8 mouse cellular contexts compared by ENCODE assay signal in genomic region chr5:144100948-144101347, GRCm38 (mm10). TPM values are rescaled to one million over a fixed set of nuclear protein-coding genes. Genes with fewer than 3 reads are reported as not detected.
A peak's percentile ranks its signal among the peaks of the same experiment; 100 is the strongest.
DNase-seq lines count a peak whose midpoint lies in the region; ATAC-seq and TF ChIP-seq lines count a peak whose summit lies in the region.

No protein-coding gene starts in this region.

- no peaks in the 10 kb centered on the region for H3K9me3 ChIP-seq in lung, embryonic 16.5 days (ENCODE audit: control insufficient read depth, low read length)
- H3K9me3 ChIP-seq in embryonic facial prominence, embryonic 13.5 days = no peaks in the 10 kb centered on the region
- no peaks in the 10 kb centered on the region for H3K9me3 ChIP-seq in intestine, postnatal 0 days (ENCODE audit: control insufficient read depth)
- no peaks in the 10 kb centered on the region for H3K9me3 ChIP-seq in neural tube, embryonic 15.5 days (replicated peaks)

- peak overlapping the region; percentile 94 for H3K4me2 ChIP-seq in lung, embryonic 16.5 days (ENCODE audit: low read depth, low read length)
- H3K4me2 ChIP-seq in embryonic facial prominence, embryonic 13.5 days = peak overlapping the region; percentile 77
- H3K4me2 ChIP-seq in intestine, postnatal 0 days (replicated peaks; ENCODE audit: low read depth) = peak overlapping the region; percentile 90
- peak overlapping the region; percentile 56 for H3K4me2 ChIP-seq in neural tube, embryonic 15.5 days

- no peaks in the 10 kb centered on the region for H3K27me3 ChIP-seq in lung, embryonic 16.5 days (ENCODE audit: control insufficient read depth, insufficient read depth, low read depth, low read length)
- H3K27me3 ChIP-seq in embryonic facial prominence, embryonic 13.5 days = peaks cover 20% of the 10 kb centered on the region
- no peaks in the 10 kb centered on the region for H3K27me3 ChIP-seq in intestine, postnatal 0 days (replicated peaks; ENCODE audit: control insufficient read depth, insufficient read depth, low read length)
- peaks cover 3% of the 10 kb centered on the region; the same call in 1 of the 2 replicates for H3K27me3 ChIP-seq in neural tube, embryonic 15.5 days (replicated peaks)

- H3K36me3 ChIP-seq in lung, embryonic 16.5 days (ENCODE audit: control insufficient read depth, insufficient read depth, low read length) = no peaks in the 10 kb centered on the region
- H3K36me3 ChIP-seq in embryonic facial prominence, embryonic 13.5 days = no peaks in the 10 kb centered on the region
- no peaks in the 10 kb centered on the region for H3K36me3 ChIP-seq in intestine, postnatal 0 days (ENCODE audit: control insufficient read depth, insufficient read depth)
- H3K36me3 ChIP-seq in neural tube, embryonic 15.5 days = no peaks in the 10 kb centered on the region

- peak overlapping the region; percentile 84 for H3K9ac ChIP-seq in lung, embryonic 16.5 days (ENCODE audit: low read length)
- H3K9ac ChIP-seq in embryonic facial prominence, embryonic 13.5 days = peak overlapping the region; percentile 90
- peak overlapping the region; percentile 89 for H3K9ac ChIP-seq in intestine, postnatal 0 days (ENCODE audit: low read depth, low read length)
- H3K9ac ChIP-seq in neural tube, embryonic 15.5 days (replicated peaks) = peak overlapping the region; percentile 93

- peak overlapping the region; percentile 94 for H3K4me3 ChIP-seq in lung, embryonic 16.5 days (ENCODE audit: low read length)
- H3K4me3 ChIP-seq in embryonic facial prominence, embryonic 13.5 days = peak overlapping the region; percentile 98
- peak overlapping the region; percentile 90 for H3K4me3 ChIP-seq in intestine, postnatal 0 days (ENCODE audit: low read depth, low read length)
- H3K4me3 ChIP-seq in neural tube, embryonic 15.5 days (replicated peaks) = peak overlapping the region; percentile 93

- under 1% methylated on average over 19 of the region's 20 CpGs for whole genome bisulfite sequencing in lung, embryonic 16.5 days
- under 1% methylated on average over 20 of the region's 20 CpGs for WGBS in embryonic facial prominence, embryonic 13.5 days
- WGBS in intestine, postnatal 0 days = 1% methylated on average over 12 of the region's 20 CpGs
- WGBS in neural tube, embryonic 15.5 days = 2% methylated on average over 20 of the region's 20 CpGs

- no peak overlapping the region for H3K27ac ChIP-seq in lung, embryonic 16.5 days (ENCODE audit: low read length)
- H3K27ac ChIP-seq in embryonic facial prominence, embryonic 13.5 days = no peak overlapping the region
- peak overlapping the region; percentile 85 for H3K27ac ChIP-seq in intestine, postnatal 0 days (ENCODE audit: low read depth, low read length)
- H3K27ac ChIP-seq in neural tube, embryonic 15.5 days (replicated peaks) = peak overlapping the region; percentile 94

- intact Hi-C loops in left cerebral cortex, postnatal 4 days (cut with DNase I) = no loop called here

- TF ChIP-seq CTCF in intestine, postnatal 0 days (IDR thresholded peaks at IDR 0.05; ENCODE audit: low read depth) = no peak

- no peak for DNase-seq in lung, postnatal 14 days
- no peak for DNase-seq in right cerebral cortex, postnatal 10 days (ENCODE audit: low spot score in 2 of 2)
- no peak for DNase-seq in left cerebral cortex, postnatal 4 days

- H3K4me1 ChIP-seq in lung, embryonic 16.5 days (replicated peaks; ENCODE audit: control insufficient read depth, insufficient read depth, low read length) = peaks cover 10% of the 10 kb centered on the region
- peaks cover 18% of the 10 kb centered on the region for H3K4me1 ChIP-seq in embryonic facial prominence, embryonic 13.5 days
- 0 out of 2 replicates have a peak, but pooled peaks cover 3% of the 10 kb centered on the region for H3K4me1 ChIP-seq in intestine, postnatal 0 days (replicated peaks; ENCODE audit: control insufficient read depth, insufficient read depth, low read length)
- H3K4me1 ChIP-seq in neural tube, embryonic 15.5 days = peaks cover 18% of the 10 kb centered on the region

- no peak for ATAC-seq in lung, embryonic 16.5 days (ENCODE audit: low read depth)
- ATAC-seq in embryonic facial prominence, embryonic 13.5 days (ENCODE audit: insufficient number of reproducible peaks, insufficient read depth, low FRiP score, low TSS enrichment, low read depth) = no peak
- no peak for ATAC-seq in intestine, postnatal 0 days
- ATAC-seq in neural tube, embryonic 15.5 days (ENCODE audit: low FRiP score) = no peak
- no peak for ATAC-seq in monocyte, adult 5-6 weeks (replicated peaks; ENCODE audit: insufficient number of reproducible peaks, low FRiP score, low TSS enrichment, poor library complexity, severe bottlenecking)

RNA-seq across cellular contexts. Expression of gene Lmtk2, which starts 0.7 kb away (rescaled TPM):
- polyA plus RNA-seq in lung, embryonic 16.5 days (2015; fragmentation: Nextera tagmentation; extraction: Ambion mirVana) = 3.7 TPM in 2 replicates
- polyA plus RNA-seq in embryonic facial prominence, embryonic 13.5 days (2015; fragmentation: Nextera tagmentation; extraction: Ambion mirVana) = 4.8 and 5.2 TPM in 2 replicates
- polyA plus RNA-seq in intestine, postnatal 0 days (2015; fragmentation: Nextera tagmentation; extraction: Ambion mirVana) = 4.9 and 5.8 TPM in 2 replicates
- polyA plus RNA-seq in neural tube, embryonic 15.5 days (2015; fragmentation: Nextera tagmentation; extraction: Ambion mirVana) = 8.2 and 9.4 TPM in 2 replicates
- total RNA-seq in monocyte, adult 5-6 weeks (2017) = 11.2 to 18.6 TPM (median 12.8 TPM) in 3 replicates
- 10 to 100 TPM; 87.1 to 89.8 TPM for total RNA-seq in left cerebral cortex, postnatal 4 days (2021)

Comparison
In these comparisons a context has a peak if more than half of its experiments do, and no peak if none do; other contexts are left out.
1. H3K27ac ChIP-seq: peak in intestine, postnatal 0 days (single experiment) and neural tube, embryonic 15.5 days (single experiment); none in lung, embryonic 16.5 days (single experiment) and embryonic facial prominence, embryonic 13.5 days (single experiment).
2. Peak in every context shown above with its lines, with median percentiles within 50 percentile points of each other: H3K4me2 ChIP-seq, H3K4me3 ChIP-seq and H3K9ac ChIP-seq.